Mouse (Mus musculus): ENCODE results near the gene Castor2. TPM values are rescaled to one million over a fixed set of nuclear protein-coding genes. Genes with fewer than 3 reads are reported as not detected.

Castor2 gene
- polyA plus RNA-seq, 1 experiment from 2014 or later: 3.4 TPM

DNA sequence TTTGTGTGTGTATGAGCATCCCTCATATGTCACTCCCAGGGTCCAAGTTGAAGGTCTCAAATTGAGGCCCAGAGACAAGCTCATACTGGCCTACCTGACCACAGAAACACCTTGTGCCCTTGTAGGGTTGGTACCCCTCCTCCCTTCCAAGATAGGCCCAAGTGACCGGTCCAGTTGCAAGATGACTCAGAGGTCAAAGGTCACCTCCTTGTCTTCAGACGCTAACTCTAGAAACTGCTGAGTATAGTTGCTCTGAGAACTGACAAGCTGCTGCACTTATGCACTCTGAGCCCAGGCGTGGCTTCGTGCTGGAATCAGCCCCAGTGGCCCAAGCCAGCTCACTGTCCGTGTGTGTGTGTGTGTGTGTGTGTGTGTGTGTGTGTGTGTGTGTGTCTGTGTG is 2.4 kb downstream of the Castor2 start:
- no peak for DNase-seq (ENCODE audit: low spot score)

DNA sequence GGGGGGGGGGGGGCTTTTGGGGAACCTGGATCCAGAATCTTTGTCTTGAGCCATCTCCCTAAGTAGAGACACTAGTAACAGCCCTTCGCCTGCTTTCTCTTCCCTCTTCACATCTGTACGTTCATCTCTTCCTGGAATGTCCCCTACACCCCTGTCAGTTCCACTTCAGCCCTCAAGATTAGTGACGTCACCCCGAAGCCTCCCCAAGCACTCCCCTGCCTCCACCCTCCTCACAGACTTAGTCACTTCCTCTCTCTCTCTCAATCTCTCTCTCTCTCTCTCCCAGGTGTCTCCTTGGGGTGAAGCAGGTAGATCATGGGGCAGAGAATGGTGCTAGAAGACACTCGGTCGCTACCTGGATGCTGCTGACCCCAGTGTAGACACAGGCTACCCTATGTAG is 3.2 kb downstream of the Castor2 start:
- no peak for DNase-seq (ENCODE audit: low spot score)

DNA sequence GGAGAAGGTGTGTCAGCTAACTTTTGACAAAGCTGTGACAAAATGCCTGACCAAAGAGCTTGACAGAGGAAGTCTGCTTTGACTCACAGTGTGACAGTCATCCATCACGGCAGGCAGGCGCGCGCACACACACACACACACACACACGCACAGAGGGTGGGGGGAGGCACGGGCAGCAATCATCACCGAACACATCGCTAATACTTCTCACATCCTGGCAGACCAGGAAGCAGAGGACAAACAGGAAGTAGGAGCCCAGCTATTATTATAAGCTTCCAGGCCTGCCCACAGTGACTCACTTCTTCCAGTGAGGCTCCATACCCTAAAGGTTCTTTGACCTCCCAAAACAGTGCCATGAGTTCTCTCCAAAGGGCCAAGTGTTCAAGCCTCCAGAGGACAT is 6.3 kb downstream of the Castor2 start:
- DNase-seq (ENCODE audit: low spot score): no peak

DNA sequence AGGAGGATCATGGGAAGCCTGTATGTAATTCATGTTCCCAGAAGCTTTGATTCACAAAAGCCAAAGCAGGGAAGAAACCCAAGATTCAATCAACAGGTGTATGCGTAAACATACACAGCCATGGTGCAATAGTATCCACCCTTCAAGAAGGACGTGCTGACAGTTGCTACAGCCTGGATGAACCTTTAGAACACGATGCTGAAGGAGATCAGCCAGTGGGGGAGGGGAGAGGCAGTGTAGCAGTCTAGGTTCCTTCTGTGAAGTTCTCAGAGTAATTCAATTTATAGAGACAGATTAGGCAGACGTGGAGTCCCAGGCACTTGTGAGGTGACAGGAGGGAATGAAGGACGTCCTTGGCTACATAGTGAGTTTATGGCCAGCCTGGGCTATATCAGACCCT is 15.5 kb downstream of the Castor2 start:
- DNase-seq (ENCODE audit: low spot score): no peak

DNA sequence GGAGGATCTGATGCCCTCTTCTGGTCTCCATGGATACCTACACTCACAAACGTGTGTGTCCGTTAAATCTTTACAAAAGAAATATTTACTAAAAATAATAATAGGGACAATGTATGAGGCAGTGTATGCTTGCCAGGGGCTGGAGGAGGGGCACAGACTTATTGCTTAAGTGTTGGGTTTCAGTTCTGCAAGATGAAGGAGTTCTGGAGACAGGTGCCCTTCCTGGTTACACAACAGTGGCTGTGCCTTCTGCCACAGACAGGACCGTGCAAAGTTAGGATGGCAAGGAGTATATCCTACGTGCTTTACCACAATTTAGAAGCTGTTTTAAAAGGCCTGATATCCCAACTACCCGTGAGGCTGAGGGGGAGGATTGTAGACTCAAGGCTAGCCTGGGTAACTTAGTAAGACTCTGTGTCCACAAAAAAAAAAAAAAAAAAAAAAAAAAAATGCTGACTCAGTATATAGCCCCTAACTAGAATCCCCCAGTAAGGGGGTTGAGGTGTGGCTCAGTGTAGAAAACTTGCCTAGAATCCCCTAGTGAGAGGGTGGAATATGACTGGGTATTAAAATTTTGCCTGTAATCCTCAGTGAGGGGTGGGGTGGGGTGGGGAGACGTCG is 16.2 kb downstream of the Castor2 start:
- no peak for DNase-seq (ENCODE audit: low spot score)

DNA sequence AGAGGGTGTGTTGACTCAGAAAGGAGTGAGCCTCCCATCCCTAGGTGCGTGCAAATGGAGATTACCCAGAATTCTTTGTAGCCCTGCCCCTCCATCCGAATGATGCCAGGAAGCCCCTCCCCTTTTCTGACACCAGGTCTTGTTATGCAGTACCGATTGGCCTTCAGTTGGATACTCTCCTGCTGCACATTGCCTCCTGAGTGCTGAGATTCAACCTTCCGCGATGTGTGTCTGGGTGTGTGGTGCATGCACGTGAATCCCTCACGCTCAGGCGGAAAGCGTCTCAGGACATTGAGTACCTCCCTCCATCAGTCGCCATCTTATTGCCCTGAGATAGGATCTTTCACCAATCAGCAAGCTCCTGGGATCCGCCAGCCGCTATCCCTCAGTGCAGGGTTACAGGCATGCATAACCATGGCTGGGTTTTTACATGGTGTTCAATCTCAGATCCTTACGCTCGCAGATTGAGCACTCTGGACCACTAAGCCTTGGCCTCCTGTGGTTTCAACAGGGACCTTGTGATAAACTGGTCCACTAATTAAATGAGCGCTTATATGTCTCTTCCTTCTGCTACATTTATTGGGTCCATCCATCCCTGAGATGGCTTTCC is 19.4 kb downstream of the Castor2 start:
- no peak for DNase-seq (ENCODE audit: low spot score)

DNA sequence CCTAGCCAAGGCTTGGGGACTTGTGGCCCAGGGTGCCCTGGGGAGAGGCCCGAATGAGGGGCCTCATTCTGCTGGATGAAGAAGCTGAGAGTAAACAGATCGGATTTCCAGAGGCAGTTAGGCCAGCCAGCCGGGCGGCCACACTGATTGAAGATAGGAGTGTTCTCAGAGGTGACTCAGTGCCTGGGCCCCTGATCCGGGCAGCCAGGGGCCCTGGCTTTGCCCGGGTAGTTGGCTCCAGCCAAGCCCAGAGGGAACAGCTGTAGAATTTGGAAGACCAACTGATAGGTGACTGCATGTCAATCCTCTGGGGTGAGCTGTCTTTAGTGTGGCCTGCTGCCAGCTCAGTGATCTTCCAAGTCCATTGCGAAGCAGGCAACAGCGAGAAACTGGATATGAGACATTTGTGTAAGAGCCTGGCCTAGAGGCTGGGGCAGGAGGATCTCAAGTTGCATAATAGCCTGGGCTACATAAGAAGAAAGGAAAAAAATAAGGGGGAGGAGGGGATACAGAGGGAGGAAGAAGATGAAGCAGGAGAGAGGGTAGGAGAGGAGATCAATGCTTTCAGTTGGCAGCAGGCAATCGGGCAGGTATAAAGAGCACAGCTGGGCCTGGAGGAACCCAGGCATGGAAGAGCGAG is 20.1 kb downstream of the Castor2 start:
- no peak for DNase-seq (ENCODE audit: low spot score)

DNA sequence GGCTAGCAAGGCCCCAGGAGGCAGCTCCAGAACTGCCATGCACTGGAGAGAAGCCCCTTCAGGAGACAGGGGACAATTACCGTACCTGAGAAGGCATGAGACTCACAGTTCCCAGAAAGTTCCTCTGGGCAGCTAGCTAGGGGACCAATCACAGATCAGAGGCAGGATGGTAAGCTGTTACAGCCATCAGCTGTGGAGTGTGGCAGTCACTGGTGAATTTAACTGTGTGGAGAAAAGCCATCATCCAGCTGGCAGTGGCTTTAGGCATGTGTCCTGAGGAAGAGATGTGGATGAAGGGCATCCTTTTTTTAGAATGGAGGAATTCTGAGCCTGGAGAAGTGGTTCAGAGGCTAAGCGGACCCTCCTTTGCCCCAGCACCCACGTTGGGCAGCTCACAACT is 20.6 kb downstream of the Castor2 start:
- DNase-seq (ENCODE audit: low spot score): no peak

DNA sequence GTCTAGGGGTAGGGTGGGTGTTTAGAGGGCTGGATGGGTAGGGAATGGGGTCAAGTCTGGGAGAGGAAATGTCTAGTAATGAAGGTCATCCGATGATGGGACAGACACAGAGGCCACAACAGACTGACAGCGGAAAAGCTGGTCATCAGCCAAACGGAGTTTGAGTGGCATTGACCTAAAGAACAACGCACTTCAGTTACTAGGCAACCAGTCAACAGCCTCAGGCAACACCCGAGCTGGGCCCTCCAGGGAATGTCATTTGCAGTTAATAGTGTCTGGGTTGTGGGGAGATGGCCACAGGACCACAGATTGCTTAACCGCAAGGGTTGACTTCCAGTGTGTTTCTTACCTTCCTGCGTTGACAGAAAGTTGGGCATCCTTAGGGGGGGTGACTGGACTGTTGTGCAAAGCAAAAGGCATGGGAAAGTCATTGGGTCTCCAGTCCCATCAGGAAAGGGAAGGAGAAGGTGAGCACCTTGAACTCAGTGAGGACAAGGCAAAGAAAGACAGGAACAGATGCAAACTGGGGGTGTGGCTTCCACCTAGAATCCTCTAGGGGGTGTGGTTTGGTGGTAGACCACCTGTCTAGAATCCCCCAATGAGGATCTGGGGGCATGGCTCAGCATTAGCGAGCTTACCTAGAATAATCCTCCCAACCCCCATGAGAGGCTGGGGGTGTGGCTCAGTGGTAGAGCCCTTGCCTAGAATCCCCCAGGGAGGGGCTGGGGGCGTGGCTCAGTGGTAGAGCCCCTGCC is 21.8 kb downstream of the Castor2 start:
- no peak for DNase-seq (ENCODE audit: low spot score)

DNA sequence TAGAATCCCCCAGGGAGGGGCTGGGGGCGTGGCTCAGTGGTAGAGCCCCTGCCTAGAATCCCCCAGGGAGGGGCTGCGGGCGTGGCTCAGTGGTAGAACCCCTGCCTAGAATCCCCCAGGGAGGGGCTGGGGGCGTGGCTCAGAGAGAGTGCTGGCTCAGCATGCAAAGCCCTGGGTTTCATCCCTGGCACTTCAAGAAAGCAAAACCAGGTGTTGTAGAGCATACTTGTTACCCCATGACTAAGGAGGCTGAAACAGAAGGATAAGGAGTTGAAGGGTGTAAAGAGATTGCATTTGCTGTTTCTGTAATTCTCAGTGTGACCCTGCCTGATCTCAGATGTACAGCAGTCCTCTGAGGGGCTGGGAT is 22.4 kb downstream of the Castor2 start:
- DNase-seq (ENCODE audit: low spot score): no peak

DNA sequence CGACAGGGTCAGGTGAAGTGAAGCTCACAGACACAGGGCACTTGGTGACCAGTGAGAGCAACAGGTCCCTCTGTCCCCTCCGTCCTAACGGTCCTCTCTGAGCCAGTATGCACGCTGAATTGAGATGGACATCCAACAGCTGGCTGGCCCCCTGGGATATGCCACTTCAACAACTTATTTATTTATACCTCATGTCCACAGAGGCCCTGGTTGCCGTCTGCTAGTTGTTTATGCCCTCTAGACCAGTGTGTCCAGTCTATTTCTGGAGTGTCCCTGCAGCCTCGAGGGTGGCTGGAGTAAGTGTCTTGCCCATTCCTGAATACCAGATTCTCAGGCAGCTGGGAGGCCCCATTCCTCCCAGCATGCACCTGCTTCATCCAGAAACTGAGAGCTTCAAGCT is 24.3 kb downstream of the Castor2 start:
- DNase-seq (ENCODE audit: low spot score): no peak

DNA sequence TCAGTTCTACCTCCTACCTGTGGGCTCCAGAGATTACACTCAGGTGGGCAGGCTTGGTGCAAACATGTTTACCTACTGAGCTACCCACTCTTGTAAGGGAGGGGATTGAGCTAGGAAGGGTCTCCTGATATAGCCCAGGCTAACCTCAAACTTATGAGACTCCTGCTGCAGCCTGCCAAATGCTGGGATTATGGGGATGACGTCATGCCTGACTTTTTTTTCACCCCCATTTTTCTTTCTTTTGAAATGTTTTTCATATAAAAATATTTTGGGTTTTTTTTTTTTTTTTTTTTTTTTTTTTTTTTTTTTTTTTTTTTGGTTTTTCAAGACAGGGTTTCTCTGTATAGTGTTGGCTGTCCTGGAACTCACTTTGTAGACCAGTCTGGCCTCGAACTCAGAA is 26.7 kb downstream of the Castor2 start:
- no peak for DNase-seq (ENCODE audit: low spot score)

DNA sequence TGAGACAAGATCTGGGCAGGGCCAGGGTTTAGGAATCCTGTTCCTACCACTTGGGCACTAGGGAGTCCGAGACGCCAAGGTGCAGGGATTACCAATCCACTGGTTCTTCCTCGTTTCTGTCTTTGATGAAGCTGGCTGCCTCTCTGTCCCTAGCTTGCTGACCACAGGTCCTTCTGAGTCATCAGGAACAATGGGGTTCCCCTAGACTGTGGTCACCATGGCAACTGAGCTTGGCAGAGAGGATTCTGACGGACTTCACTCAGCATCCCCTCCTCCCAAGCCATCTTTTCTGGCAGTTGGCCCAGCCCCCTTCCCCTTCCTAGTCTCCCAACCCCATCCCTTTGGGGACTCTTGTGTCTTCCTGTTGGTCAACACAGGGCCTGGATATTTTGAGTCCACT is 32.1 kb downstream of the Castor2 start:
- DNase-seq (ENCODE audit: low spot score): no peak

DNA sequence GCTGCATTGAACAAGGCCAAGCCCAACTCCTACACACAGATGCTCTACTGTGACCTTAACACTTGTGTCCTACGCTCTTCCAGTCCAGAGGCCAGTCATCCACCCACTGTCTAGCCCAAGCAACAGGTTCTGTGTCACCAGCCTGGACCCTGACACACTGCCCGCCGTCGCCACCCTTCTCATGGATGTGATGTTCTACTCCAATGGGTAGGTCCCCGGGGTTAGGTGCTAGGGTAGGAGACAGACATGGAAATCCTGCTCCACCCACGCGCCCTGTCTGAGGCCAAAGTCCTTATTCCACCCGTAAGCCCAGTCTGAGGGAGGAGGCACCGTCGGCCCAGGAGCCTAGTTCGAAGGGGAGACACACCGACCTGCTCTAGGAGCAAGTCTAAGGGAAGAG is 36.5 kb downstream of the Castor2 start:
- DNase-seq (ENCODE audit: low spot score): no peak

DNA sequence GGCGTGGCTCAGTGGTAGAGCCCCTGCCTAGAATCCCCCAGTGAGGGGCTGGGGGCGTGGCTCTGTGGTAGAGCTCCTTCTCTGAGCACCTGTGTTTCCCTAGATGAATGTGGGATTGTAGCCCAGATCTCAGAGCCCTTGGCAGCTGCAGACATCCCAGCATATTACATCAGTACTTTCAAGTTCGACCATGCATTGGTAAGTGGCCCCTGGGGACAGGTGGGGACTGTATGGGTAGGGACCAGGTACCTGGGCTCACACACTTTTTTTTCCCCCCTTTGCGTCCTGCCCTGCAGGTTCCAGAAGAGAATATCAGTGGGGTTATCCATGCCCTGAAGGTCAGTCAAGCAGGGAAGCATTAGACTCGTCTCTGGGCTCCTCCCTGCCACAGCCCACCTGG is 38.4 kb downstream of the Castor2 start:
- no peak for DNase-seq (ENCODE audit: low spot score)

DNA sequence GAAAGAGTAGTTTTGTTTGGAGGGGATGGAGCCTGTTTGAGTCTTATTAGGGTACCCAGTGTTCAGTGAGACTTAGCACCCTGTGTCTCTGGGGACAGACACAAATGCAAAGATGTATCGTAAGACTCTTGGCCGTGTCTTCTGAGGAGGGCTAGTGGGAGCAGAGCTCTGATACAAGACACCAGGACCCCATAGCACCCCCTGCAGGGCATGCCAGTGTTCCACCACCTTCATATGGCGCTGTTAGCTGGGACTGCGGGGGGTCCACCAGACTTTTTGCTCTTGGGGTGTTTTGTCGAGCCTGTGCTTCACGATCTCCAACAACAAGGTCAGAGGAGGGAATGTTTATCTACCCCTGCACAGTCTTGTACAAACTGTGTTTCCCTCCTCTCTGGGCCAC is 39.9 kb downstream of the Castor2 start:
- no peak for DNase-seq (ENCODE audit: low spot score)

DNA sequence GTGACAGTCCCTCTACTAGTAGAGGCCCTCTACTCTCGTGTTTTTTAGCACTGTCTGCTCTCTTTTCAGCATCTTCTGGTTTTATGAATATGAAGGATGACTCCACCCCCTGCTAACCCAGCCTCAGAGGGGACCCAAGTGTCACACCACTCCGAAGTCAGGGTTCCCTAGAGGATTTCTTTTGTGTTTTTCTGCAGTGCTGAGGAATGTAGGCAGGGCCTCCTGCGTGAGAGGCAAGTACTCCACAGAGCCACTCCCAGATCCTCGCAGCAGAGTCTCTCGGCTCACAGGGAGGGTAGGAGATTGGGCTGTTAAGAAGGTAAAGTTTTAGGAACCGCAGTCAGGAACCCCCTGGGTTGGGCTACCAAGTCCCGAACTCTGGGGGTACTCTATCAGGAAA is 41.7 kb downstream of the Castor2 start:
- no peak for DNase-seq (ENCODE audit: low spot score)

DNA sequence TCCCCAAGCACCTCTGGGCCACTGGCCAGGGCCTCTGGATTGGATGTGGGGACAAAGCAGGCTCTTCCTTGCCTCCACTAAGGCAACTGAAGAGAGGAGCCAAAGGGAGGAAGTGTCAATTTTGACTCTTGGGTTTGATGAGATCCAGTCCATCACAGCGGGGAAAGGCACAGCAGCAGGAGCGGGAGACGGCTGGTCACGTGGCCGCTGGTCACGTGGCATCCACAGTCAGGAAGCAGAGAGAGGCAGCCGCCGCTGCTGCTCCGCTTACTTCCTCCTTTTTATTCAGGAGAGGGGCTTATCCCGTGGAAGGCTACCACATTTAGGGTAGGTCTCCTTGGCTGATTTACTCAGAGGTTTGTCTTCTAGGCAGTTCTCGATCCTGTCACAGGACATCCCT is 42.9 kb downstream of the Castor2 start:
- no peak for DNase-seq (ENCODE audit: low spot score)

DNA sequence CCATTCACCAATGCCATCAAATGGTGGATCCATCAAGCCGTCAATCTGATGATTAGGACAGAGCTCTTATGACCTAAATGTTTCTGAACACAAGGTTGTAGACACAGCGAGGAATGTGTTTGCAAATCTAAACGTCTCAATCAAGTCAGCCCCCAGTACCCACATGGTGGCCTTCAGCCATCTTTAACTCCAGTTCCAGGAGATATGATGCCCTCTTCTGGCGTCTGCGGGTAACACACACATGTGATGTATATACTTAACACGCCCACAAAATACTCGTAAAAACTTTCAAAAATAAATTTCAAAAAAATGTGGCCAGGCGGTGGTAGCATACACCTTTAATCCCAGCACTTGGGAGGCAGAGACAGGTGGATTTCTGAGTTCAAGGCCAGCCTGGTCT is 45.5 kb downstream of the Castor2 start:
- no peak for DNase-seq (ENCODE audit: low spot score)

DNA sequence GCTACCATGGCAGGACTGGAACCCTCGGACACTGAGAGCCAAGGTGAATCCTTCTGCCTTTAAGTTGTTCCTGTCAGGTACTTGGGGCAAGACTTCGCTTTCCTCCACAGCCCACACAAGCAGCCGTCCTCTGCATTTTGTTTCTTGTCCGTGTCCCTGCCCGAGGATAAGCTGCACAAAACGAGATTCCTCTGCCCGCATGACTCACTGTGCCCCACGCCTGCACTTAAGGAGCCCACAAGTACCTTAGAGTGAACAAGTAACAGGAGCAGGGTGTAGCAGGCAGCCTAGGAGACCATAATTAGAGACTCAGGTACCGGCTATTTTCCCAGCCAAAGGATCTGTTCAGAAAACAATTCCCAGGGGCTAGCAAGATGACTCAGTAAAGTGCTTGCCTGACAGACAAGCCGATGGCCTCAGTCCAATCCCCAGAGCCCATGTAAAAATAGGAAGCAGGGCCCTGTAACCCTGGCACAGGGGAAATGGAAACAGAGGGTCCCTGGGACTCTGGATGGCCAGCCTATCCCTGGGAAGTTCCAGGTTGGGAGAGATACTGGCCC is 47.8 kb downstream of the Castor2 start:
- no peak for DNase-seq (ENCODE audit: low spot score)

DNA sequence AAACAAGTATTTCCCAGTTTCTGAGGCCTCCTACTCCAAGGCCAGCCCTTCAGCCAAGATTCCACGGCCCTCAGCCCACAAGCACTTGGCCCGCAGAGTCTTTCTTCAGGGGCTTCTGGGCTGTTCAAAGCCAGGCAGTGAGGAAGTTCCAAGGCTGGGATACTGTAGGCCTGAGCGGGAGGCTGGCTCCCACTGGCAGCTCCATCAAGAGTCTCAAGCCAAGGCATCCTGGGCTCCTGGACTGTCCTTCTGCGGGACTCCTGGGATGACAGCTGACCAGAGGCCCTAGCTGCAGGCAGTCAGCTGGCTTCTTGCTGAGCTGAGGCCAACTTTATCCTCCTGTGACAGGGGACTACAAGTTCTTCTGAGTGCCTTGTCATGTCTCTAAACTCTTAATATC is 48.6 kb downstream of the Castor2 start:
- no peak for DNase-seq (ENCODE audit: low spot score)

DNA sequence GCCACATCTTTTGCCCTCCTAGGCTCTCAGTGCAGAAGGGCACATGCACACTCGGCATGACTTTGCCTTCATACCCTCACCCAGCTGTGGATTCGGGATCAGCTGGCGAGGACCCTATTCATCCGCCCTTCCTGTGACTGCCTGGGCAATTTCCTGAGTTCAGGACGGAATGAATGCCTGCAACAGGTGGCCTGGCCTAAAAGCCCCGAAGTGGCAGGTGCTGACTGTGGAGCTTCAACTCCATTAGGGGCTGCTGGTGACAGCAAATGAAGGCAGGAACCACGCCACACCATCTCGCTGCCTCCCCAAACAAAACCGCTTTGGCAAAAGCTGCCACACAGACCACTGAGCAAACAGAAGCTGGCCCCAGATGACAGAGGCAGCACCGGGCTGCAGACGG is 52.4 kb downstream of the Castor2 start:
- DNase-seq (ENCODE audit: low spot score): no peak
